Mouse (Mus musculus): ENCODE results near the gene Slc26a9.

Gene Slc26a9

DNA sequence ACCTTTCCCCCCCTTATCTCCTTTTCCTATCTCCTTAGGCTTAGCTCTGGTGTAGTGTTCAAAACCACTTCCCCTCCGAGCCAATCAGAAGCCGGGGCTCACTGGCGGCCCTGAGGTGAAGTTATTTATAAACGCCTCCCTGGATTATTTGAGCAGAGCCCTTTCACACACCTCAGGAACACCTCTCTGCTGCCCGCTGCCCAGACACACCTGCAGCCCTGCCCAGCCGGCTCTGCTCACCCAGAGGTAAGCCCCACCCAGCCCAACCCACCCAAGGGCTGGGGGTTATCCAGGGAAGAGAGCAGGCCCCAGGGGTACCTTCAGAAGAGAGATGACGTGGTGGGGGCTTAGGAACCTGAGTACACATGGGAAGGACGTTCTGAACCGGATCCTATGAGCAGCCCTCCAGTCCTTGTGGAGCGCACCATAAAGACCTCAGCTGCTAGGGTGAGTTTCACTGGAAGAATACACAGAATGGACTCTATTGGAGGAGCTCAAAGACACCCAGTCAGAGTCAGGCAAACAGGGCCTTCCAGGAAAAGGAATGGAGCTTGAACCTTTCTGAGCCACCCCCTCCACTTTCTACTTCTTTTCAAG, at the start of gene Slc26a9:
Slc26a9 (plus strand) TSS at position 155 of the 597 bp plus-strand sequence.
- in situ Hi-C loops (cut with MboI) = no loop called here

DNA sequence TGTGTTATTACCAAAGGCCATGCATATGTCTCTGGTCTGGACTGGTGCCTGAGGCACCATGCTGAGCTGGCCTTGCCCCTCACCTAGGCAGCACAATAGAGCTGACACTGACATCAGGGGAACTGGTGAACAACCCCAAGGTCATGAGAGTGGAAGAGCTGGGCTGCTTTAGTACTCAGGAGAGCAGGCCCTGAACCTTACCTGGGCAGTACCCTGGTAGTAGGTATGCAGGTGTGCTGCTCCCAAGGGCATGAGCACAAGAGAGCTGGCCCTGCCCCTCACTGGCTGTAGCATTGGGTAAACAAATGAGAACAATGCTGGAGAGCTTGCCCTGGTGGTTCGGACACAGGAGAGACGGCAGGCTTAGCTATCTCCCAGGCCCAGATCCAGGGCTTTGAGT, 48.5 kb upstream of the Slc26a9 start:
- in situ Hi-C loops (cut with MboI) = no loop called here

DNA sequence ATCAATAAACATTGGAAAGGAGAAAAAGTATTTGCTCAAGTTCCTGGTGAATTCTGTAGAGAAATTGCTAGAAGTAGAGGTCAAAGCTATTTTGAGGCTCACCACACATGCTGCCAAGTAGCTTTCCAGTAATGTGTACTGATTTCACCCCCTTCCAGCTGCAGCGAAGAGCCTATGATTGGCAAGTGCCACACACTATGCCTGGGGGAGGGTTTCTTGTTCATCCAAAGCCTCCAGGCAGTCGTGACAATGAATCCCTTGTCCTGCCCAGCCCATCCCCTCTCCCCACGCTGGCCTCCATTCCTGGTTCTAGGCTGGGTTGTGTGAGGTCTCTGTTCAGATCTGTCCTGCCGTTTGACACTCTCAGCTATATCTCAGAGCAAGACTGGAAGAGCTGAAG, 47.5 kb upstream of the Slc26a9 start:
- in situ Hi-C loops (cut with MboI) = no loop called here

DNA sequence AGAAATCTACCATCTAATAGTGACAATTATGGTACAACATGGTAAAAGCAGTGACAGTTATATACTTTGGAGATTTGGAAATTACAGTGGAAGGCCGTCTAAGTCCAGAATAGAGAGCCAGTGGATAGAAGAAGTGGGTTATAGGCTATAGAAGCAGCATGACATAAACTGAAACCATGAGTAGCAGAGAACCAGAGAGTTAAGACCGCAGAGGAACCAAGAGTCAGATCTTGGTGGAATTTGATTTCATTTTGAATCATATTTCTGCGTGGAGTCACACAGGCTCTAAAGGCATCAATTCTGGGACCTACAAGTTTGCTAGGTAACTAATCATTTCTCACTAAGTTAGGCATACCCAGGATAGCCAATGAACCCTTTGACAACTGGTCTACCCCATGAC, 45.1 kb upstream of the Slc26a9 start:
- in situ Hi-C loops (cut with MboI) = no loop called here

DNA sequence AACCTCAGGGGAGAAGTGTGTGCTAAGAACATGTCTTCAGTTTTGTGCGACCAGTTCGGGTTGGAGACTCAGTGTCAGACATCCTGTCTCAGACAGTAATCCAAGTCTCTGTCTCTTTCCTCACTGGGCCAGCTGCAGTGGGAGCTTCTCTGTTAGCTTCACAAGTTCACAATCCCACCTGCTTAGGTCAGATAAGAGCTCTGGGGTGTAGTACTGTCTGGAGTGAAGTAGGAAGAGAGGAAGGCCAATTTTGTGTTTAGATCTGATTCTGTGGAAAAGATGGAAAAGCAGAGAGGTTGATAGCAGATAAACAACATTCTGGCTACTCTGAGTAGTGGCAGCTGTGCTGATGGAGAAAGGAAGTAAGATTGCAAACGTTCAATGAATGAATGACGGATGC, 44.2 kb upstream of the Slc26a9 start:
- in situ Hi-C loops (cut with MboI) = no loop called here

DNA sequence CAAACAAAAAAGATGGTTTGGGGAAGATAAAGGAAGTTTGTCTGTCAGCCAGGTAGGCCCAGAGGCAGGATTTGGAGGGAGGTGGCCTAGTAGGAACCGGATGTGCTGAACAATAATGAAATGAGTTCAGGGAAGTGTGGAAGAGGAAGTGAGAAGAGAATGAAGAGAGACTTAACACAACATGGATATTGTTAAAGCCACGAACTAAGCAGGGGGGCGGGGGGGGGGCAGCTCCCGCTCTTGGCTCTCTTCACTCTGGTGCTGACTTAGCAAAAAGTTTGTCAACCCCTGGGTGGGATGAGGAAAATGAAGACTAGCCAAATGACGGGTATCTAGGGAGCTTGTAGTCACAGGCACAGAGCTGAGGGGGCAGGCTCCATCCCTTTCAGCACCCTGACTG, 43.4 kb upstream of the Slc26a9 start:
- in situ Hi-C loops (cut with MboI) = no loop called here

DNA sequence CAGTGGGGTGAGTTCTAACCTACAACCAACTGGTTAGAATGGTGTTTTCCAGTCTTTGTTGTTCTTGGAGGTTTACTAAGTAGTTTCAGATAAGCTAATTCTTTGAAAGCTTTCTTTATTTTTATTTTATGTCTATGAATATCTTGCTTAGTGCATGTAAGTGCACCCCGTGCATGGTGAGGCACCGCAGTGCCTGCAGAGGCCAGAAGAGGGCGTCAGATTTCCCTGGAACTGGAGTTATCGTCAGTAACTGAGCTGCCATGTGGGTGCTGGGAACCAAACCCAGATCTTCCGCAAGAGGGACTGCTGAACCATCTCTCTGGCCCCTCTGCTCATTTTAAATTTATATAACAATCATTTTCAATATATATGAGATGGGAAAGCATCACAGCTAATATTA, 42.4 kb upstream of the Slc26a9 start:
- in situ Hi-C loops (cut with MboI) = no loop called here

DNA sequence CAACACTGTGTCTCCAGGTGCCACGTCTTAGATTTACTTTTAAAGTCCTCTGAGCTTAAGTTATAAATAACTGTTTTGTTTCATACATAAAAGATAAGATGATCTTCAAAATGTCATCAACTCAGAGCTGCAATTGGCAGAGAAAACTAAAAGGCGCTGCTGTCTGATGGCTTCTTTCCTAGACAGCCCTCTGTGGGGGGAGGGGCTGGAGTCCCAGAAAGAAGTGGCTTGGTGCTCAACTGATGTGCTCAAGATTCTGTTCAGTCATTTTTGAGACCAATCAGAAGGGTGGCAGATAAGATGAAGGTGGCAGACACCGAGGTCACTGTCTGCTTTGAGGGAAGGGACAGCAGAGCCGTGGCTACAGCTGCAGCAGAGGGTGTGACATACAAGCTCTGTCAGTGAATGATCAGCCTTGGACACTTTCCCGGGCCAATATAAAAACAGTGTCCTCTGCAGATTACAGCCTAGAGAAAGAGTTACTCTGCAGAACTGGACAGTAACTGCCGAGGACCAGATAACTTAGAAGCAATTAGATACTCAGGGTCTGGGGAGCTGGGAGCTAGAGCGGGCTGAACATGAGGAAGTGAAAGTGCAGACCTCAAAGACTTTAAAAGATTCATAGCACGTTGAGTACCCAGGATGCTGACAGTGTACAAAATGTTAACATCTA, 41.6 kb upstream of the Slc26a9 start:
- in situ Hi-C loops (cut with MboI) = no loop called here

DNA sequence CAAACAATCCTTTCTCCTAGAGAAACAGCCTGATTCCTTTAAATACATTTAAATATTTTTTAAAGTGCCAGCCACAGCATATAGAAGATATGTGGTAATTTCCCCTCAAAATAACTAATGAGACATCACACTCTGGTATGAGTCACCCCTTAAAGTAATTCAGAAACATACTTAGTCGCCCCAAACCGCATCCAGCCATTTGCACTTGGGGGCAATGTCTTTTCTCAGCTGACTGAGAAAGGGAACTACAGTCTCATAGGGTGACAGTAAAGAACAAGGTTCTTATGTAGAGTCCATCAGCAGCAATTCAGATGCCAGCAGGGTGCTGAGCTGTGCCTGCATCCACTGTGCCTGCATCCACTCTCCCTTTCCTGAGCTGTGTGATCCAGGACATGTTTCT, 40.3 kb upstream of the Slc26a9 start:
- in situ Hi-C loops (cut with MboI) = no loop called here

DNA sequence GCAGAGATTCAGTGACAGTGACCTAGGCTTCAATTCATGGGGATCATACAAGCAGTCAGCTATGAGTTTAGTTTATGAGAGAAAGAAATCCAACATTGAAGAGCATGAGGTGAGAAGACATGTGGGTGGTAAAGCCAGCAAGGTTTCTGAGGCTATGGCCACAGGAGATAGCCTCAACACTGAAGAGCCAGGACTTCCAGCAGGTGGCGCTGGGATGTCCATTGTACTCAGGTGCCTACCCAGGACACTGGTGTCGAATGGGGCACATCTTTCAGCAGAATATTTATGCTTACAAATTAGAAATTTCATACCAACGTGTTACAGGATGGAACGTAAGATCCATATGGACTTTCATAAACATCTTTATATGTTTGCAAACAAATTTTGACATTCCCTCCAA, 35.5 kb upstream of the Slc26a9 start:
- in situ Hi-C loops (cut with MboI) = loop anchor here (5.0 kb wide), 1 partner anchor 51 kb away; no protein-coding TSS in a partner anchor

DNA sequence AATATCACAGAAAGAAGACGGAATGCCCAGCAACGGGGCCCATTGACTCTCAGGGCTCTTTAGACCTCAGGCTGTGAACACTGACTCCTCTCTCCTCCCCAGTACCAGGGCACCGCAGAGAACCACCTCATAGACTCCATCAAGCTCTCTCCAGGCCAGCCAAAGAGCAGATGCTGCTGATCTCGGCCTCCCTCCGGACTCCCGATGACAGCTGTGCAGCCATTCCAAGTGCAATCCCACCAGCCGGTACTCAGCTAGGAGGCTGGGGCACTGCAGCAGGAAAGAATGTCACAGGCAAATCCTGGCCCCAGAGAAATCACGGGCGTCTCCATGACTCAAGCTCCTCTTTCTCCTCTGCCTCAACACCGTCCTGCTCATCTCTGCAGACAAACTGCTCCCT, 32.3 kb upstream of the Slc26a9 start:
- in situ Hi-C loops (cut with MboI) = no loop called here

DNA sequence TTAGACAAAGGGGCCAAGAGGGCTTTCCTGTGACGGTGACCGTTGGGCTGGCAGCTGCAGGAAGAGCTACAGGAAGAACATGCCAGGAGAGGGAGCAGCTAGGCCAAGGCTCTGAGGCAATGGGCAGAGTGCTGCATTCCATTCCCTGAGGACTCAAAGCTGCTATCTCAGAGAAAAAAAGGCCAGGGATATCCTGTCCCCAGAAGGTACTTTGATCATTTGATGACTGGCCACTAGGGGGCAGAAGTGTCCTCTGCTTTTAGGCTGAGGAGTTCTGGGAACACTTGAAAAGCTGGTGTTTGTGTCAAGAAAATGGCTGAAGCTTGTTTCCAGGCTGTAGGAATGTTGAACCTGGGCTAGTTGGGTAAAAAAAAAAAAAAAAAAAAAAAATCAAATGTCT, 31.4 kb upstream of the Slc26a9 start:
- in situ Hi-C loops (cut with MboI) = no loop called here

DNA sequence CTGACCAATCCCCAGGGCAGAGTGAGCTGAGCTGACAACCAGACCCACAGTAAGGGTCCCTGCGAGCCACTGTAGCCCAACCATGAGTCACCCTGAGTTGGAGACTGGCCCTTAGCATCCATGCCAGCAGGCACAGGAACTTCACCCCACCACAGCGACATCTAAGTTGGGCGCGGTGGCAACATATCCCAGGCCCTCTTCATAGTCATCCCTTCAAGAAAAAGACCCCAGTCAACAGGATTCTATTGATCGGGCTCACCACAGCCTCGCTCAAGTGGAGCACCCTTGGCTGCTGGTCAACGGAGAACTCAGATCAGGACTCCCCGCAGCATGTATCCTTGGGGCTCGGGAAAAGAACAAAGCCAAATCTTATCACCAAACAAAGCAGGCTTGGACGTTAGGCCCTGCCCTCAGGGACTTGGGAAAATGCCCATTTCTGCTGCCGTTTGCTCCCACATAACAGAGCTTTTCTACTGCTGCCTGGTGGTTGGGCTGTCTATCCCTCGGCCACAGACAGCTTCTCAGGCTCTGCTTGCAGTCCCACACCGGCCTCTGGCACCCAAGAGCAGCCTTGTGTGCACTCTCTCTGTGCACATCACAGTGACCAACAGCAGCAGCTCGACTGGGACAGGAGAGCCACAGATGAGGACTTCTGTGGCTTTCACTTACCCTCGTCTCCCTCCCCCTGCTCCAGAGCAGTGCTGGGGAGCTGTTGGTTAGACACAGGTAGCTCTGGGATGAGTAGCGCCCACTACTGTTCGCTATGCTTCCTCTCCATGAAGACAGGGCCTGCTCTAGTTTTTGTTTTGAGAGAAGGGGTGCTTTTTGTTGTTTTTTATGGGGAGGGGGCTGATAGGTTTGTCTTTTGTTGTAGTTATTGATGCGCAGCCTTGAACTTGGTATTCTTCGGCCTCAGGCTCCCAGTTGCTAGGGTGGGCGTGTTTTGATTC, 29.2 kb upstream of the Slc26a9 start:
- in situ Hi-C loops (cut with MboI) = no loop called here

DNA sequence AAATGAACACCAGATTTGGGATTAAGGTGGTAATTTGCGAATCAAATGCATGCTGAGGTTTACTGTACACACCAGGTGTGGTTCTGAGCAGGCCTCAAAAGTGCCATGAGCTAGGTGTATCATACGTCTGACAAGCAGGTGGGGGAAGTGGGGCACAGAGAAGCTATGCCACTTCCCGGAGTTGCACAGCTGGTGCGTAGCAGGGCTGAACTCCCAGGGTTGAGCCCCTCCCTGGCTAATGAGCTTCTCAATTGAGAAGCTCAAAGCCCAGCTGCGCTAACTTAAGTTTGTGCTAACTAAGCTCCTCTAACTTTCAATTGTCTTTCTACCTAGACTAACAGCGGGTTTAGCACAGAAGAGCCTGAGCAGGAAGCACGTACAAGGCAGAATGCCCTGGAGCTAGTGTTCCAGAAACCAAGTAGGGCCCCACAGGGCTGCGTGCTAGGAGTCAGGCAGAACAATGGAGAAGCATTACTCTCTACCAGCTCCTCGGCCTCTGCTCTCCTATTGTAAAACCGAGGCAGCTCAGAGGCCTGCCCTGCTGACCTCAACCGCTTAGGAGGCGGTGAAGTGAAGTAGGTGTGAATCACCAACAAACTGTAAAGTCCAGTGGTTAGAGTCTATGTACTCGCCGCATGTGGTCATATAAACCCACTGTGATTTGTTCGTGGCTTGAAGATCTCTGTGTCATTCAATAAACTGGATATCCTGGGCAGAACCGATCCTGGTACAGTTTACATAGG, 24.7 kb upstream of the Slc26a9 start:
- in situ Hi-C loops (cut with MboI) = no loop called here

DNA sequence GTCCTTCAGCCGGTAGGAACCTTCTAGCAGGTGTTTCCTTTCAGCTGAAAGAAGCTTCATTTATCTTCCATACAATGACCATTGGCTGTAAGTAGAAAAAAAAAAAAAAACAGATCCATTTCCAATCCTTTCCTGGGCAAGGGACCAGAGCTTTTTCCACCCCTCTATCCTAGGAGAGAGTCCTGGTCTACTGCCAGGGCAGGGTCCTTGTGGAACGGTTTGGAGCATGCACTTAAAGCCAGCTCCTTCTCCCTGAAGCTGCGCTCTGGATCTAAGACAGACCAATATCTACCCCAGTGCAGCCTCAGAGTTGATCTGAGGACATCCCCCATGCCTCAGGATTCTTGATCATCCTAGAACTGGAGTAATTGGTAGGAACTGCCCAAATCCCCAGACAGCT, 21.8 kb upstream of the Slc26a9 start:
- in situ Hi-C loops (cut with MboI) = no loop called here

DNA sequence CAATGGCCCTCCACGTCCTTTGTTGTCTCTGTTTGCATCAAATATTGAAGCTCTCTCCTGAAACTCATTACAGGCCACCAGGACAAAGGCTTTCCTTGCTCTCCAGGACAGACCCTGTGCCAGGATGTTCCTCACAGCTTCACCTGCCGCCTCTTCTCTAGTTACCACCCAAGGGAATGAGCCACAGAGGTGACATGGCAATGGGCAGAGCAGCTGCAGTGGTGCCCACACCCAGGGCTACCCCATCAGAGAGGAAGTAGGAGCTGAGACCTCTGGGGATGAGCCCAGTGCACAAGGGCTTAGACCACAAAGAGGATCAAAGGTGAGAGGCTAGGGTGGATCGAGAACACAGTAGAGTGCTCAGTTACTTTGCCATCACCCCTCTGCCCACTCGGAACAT, 20.3 kb upstream of the Slc26a9 start:
- in situ Hi-C loops (cut with MboI) = no loop called here

DNA sequence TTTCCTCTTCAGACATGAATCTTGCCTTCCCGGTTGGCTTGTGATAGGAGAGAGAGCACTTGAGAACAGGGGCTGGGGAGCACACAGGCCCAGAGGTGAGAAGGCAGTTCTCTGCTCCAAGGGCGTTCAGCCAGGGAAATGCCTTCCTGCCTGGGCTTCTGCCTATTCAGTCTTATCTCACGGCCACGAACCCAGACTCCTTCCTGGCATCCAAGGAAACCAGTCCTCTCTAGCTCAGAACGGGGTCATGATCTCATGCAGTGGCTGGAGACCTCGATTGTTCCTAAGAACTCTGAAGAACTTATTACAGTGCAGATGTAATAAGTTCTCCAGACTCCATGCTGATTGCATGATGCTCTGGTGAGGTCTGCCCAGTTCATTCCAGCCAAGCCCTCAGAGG, 17.2 kb upstream of the Slc26a9 start:
- in situ Hi-C loops (cut with MboI) = no loop called here

DNA sequence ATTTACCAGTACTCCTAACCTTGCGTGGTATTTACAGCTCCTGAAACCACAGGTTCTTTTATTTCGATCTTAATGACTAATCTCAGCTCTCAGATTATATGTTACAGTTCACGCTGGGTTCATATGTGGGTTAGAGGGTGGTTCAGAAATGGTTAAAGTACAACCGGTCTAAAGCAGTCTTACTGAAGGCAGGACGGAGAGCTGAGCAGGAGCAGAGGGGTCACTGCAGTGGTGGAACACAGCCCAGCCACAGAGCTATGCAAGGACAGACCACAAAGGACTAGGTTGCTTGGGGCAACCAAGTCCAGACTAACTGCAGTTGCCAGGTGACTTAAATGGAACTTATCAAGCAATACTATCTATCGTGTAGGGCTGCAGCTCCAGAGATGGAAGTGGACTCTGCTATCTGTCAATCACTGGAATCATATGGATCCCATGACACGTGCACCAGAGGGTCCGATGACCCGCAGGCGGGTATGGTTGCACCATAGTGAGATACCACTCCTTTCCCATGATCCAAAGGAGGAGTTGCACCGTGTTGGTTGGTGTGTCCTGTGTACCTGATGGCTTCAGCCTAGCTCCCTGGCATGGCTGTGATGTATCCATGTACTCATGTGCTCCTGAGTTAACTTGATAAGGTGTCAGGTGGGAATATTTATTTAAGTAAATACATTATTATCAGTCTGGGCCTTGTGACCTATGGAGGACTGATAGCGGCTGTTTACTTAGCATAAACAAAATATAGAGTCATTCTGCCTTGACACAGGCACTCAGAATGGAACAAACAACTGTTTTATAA, 13.0 kb upstream of the Slc26a9 start:
- in situ Hi-C loops (cut with MboI) = no loop called here

DNA sequence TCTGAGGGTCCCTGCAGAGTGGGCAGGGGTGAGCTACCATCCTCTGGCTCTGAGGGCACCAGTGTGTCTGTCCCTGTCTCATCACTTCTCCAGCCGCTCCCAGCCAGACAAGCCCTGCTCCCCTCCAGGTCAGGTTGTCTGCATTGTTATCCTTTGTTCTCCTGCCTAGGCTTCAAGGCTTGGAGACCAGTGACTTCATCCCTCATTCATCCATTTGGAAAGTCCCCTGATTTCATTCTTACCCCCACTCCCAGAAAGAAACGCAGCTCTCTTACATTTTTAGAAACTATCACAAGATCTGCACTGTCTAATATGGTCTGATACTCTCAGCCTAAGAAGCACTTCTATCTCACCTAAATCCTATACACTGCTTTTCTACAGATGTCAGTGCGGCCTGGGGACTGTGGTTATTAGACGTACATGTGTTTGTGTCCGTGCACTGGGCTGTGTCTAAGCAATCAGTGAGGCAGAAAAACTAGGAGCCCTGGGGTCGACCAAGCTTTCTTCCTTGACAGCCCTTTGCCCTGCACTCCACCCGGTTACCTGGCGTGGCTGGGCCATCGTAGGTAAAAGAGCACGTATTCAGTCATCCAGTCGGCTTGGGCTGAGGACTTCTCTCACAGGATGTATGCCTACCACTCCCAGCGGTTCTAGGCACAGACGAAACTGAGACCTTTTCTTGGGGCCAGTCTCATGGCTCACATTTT, 10.2 kb upstream of the Slc26a9 start:
- in situ Hi-C loops (cut with MboI) = no loop called here

DNA sequence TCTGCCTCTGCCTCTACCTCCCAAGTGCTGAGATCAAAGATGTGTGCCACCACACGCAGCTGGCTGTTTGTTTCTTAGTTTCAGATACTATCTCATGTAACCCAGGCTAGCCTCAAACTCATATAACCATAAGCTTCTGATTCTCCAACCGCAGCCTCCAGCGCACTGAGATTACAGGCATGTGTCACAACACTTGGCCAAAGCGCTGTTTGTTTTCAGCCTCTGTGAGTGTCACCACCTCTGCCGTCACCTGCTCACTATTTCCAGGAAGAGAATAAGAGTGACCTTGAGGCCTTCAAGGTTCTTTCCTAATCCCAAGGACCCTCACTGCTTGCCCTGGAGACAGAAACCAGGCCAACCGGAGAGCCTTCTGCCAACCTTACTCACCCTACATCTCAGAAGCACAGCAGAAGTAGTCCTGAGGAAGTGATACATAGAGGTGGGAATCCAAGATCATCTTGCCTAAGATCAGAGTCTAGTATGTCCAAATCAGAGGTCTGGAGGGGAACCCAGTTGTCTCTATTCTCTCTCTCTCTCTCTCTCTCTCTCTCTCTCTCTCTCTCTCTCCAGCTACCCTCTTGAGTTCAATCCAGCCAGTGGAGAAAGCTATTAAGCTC, 9.1 kb upstream of the Slc26a9 start:
- in situ Hi-C loops (cut with MboI) = no loop called here
